ENCODE assay signal across 16 mouse cellular contexts in genomic region chr6:17506831-17507230, GRCm38 (mm10). TPM values are rescaled to one million over a fixed set of nuclear protein-coding genes. Genes with fewer than 3 reads are reported as not detected.
A peak's percentile ranks its signal among the peaks of the same experiment; 100 is the strongest.
DNase-seq lines count a peak whose midpoint lies in the region; ATAC-seq and TF ChIP-seq lines count a peak whose summit lies in the region.
"Had no signal": no experiment of that assay in that cellular context is flagged by ENCODE, and none has a peak within 500 bp of the region (broad histone marks: within the 10 kb centered on the region; RNA-seq: fewer than 3 reads in every experiment).

No protein-coding gene starts in this region.

- H3K9me3 ChIP-seq in intestine, embryonic 16.5 days (ENCODE audit: control insufficient read depth, low read length), result no peaks in the 10 kb centered on the region
- H3K9me3 ChIP-seq: forebrain, embryonic 10.5 days; heart, embryonic 15.5 days; limb, embryonic 12.5 days had no signal

- H3K27ac ChIP-seq in intestine, embryonic 16.5 days (ENCODE audit: low read length), result peak overlapping the region; percentile 33; the same call in 1 of the 2 replicates
- H3K27ac ChIP-seq: forebrain, embryonic 10.5 days; heart, embryonic 15.5 days; left cerebral cortex, adult 2 months; limb, embryonic 12.5 days had no signal

- 61% methylated on average over 2 of the region's 2 CpGs for WGBS in intestine, embryonic 16.5 days

- no peak overlapping the region for H3K9ac ChIP-seq in intestine, embryonic 16.5 days (ENCODE audit: low read depth, low read length)
- H3K9ac ChIP-seq: heart, embryonic 15.5 days; limb, embryonic 12.5 days had no signal

- ATAC-seq in Patski, result peak; percentile 99
- ATAC-seq in intestine, embryonic 16.5 days, result peak; percentile 36

- no peak overlapping the region for H3K4me2 ChIP-seq in intestine, embryonic 16.5 days (ENCODE audit: low read depth, low read length)
- H3K4me2 ChIP-seq: heart, embryonic 15.5 days; limb, embryonic 12.5 days had no signal

- H3K36me3 ChIP-seq in intestine, embryonic 16.5 days (ENCODE audit: control insufficient read depth, insufficient read depth, low read length), result no peaks in the 10 kb centered on the region
- H3K36me3 ChIP-seq: forebrain, embryonic 10.5 days; heart, embryonic 15.5 days; limb, embryonic 12.5 days had no signal

- peaks cover 13% of the 10 kb centered on the region for H3K4me1 ChIP-seq in intestine, embryonic 16.5 days (ENCODE audit: control insufficient read depth, insufficient read depth, low read length)
- H3K4me1 ChIP-seq: forebrain, embryonic 10.5 days; heart, embryonic 15.5 days; limb, embryonic 12.5 days had no signal

- DNase-seq in Patski (ENCODE audit: low read depth, low spot score), result peak; percentile 73
- DNase-seq in kidney, postnatal 14 days, result peak; percentile 66
- peak; percentile 62 for DNase-seq in urinary bladder, postnatal 14 days (ENCODE audit: low spot score)
- DNase-seq in layer of hippocampus, adult 9-10 months (ENCODE audit: low spot score), result no peak
- no peak for DNase-seq in adrenal gland, adult 8-10 months
- DNase-seq in cerebellum, adult 8-10 months, result no peak
- DNase-seq: adrenal gland, adult 2 months; cerebellum, adult 9-11 months; right cerebral cortex, postnatal 14 days; thymus, postnatal 4 days had no signal

- POLR2A ChIA-PET in Patski (lab: Charles Lee), result no interaction called here

- TF ChIP-seq CTCF in Patski (IDR thresholded peaks at IDR 0.05), result no peak

- no peaks in the 10 kb centered on the region for H3K27me3 ChIP-seq in Patski
- no peaks in the 10 kb centered on the region for H3K27me3 ChIP-seq in intestine, embryonic 16.5 days (replicated peaks; ENCODE audit: control insufficient read depth, insufficient read depth, low read length)
- H3K27me3 ChIP-seq: heart, embryonic 15.5 days; limb, embryonic 12.5 days had no signal

- no peak overlapping the region for H3K4me3 ChIP-seq in intestine, embryonic 16.5 days (ENCODE audit: low read length)
- H3K4me3 ChIP-seq: forebrain, embryonic 10.5 days; heart, embryonic 15.5 days; left cerebral cortex, adult 2 months; limb, embryonic 12.5 days; myocyte had no signal

- in situ Hi-C loops in Patski (cut with MboI; ENCODE audit: low pct_unique_long_range_greater_than_20kb), result no loop called here

- CTCF ChIA-PET in Patski (lab: Charles Lee), result interaction anchor here (1.1 to 4.4 kb wide), 3 partner anchors 10 to 14 kb away, joined by 3 to 18 read pairs (median 5); no protein-coding TSS in a partner anchor

RNA-seq across cellular contexts. Expression of gene Met, which starts 43.2 kb away (rescaled TPM):
- polyA plus RNA-seq in Patski (2021), result 128 TPM
- polyA plus RNA-seq in intestine, embryonic 16.5 days (2015; fragmentation: Nextera tagmentation; extraction: Ambion mirVana), result 10.5 and 14.1 TPM in 2 replicates
- 1 to 10 TPM; 3.7 to 6.5 (median 5.5) TPM for total RNA-seq in adrenal gland, adult 8-10 months (2022)

Comparison
In these comparisons a context has a peak if more than half of its experiments do, and no peak if none do; other contexts are left out.
1. DNase-seq: peak in Patski (single experiment), kidney, postnatal 14 days (single experiment) and urinary bladder, postnatal 14 days (single experiment); none in layer of hippocampus, adult 9-10 months (single experiment), adrenal gland, adult 8-10 months (single experiment) and cerebellum, adult 8-10 months (single experiment).